Mouse (Mus musculus): ENCODE results near the gene Kif3c.
A peak's percentile ranks its signal among the peaks of the same experiment; 100 is the strongest.

Kif3c gene

GRCm38 (mm10) chr12:3364508-3365448 lies at the start of gene Kif3c:
Gene Kif3c, plus strand, starts transcription at chr12:3365132.
- H3K36me3 ChIP-seq (ENCODE audit: control insufficient read depth, insufficient read depth, low read length, poor library complexity, severe bottlenecking) = no peaks in the 10 kb centered on the region
- DNase-seq (ENCODE audit: low read depth, low spot score) = peak; percentile 64
- no peaks in the 10 kb centered on the region for H3K27me3 ChIP-seq (ENCODE audit: control insufficient read depth, insufficient read depth, low read length, poor library complexity, severe bottlenecking)

- Histone ChIP-seq H3K27me3 (ENCODE audit: control insufficient read depth, insufficient read depth, low read length, poor library complexity, severe bottlenecking) (no peaks in the 10 kb centered on the region), H3K36me3 (ENCODE audit: control insufficient read depth, insufficient read depth, low read length, poor library complexity, severe bottlenecking) (no peaks in the 10 kb centered on the region)
- no peak for DNase-seq (ENCODE audit: low read depth, low spot score)
Measured at GRCm38 (mm10) chr12:3316083-3316482, 48.8 kb upstream of the Kif3c start.

GRCm38 (mm10) chr12:3316937-3317336 lies 48.0 kb upstream of the Kif3c start:
- Histone ChIP-seq H3K36me3 (ENCODE audit: control insufficient read depth, insufficient read depth, low read length, poor library complexity, severe bottlenecking) (no peaks in the 10 kb centered on the region), H3K27me3 (ENCODE audit: control insufficient read depth, insufficient read depth, low read length, poor library complexity, severe bottlenecking) (no peaks in the 10 kb centered on the region)
- no peak for DNase-seq (ENCODE audit: low read depth, low spot score)

- DNase-seq (ENCODE audit: low read depth, low spot score) = no peak
- Histone ChIP-seq H3K27me3 (ENCODE audit: control insufficient read depth, insufficient read depth, low read length, poor library complexity, severe bottlenecking) (no peaks in the 10 kb centered on the region), H3K36me3 (ENCODE audit: control insufficient read depth, insufficient read depth, low read length, poor library complexity, severe bottlenecking) (no peaks in the 10 kb centered on the region)
Measured at GRCm38 (mm10) chr12:3319377-3319776, 45.6 kb upstream of the Kif3c start.

- DNase-seq (ENCODE audit: low read depth, low spot score) = no peak
- H3K36me3 ChIP-seq (ENCODE audit: control insufficient read depth, insufficient read depth, low read length, poor library complexity, severe bottlenecking) = no peaks in the 10 kb centered on the region
Measured at GRCm38 (mm10) chr12:3323241-3323640, 41.7 kb upstream of the Kif3c start.

GRCm38 (mm10) chr12:3325232-3325631 lies 39.7 kb upstream of the Kif3c start:
- H3K36me3 ChIP-seq (ENCODE audit: control insufficient read depth, insufficient read depth, low read length, poor library complexity, severe bottlenecking) = no peaks in the 10 kb centered on the region
- H3K27me3 ChIP-seq (ENCODE audit: control insufficient read depth, insufficient read depth, low read length, poor library complexity, severe bottlenecking) = no peaks in the 10 kb centered on the region
- DNase-seq (ENCODE audit: low read depth, low spot score) = no peak

More at GRCm38 (mm10) chr12:3323241-3323640, 41.7 kb upstream of the Kif3c start:
- H3K27me3 ChIP-seq (ENCODE audit: control insufficient read depth, insufficient read depth, low read length, poor library complexity, severe bottlenecking) = no peaks in the 10 kb centered on the region

GRCm38 (mm10) chr12:3329677-3330076 lies 35.3 kb upstream of the Kif3c start:
- no peaks in the 10 kb centered on the region for H3K36me3 ChIP-seq (ENCODE audit: control insufficient read depth, insufficient read depth, low read length, poor library complexity, severe bottlenecking)
- DNase-seq (ENCODE audit: low read depth, low spot score) = no peak
- no peaks in the 10 kb centered on the region for H3K27me3 ChIP-seq (ENCODE audit: control insufficient read depth, insufficient read depth, low read length, poor library complexity, severe bottlenecking)

- peak; percentile 78 for DNase-seq (ENCODE audit: low read depth, low spot score)
- no peaks in the 10 kb centered on the region for H3K27me3 ChIP-seq (ENCODE audit: control insufficient read depth, insufficient read depth, low read length, poor library complexity, severe bottlenecking)
Measured at GRCm38 (mm10) chr12:3338931-3339330, 26.0 kb upstream of the Kif3c start.

GRCm38 (mm10) chr12:3344155-3344554 lies 20.8 kb upstream of the Kif3c start:
- Histone ChIP-seq H3K27me3 (ENCODE audit: control insufficient read depth, insufficient read depth, low read length, poor library complexity, severe bottlenecking) (no peaks in the 10 kb centered on the region), H3K36me3 (ENCODE audit: control insufficient read depth, insufficient read depth, low read length, poor library complexity, severe bottlenecking) (no peaks in the 10 kb centered on the region)
- no peak for DNase-seq (ENCODE audit: low read depth, low spot score)

More at GRCm38 (mm10) chr12:3338931-3339330, 26.0 kb upstream of the Kif3c start:
- H3K36me3 ChIP-seq (ENCODE audit: control insufficient read depth, insufficient read depth, low read length, poor library complexity, severe bottlenecking) = no peaks in the 10 kb centered on the region

GRCm38 (mm10) chr12:3345038-3345437 lies 19.9 kb upstream of the Kif3c start:
- no peak for DNase-seq (ENCODE audit: low read depth, low spot score)
- H3K36me3 ChIP-seq (ENCODE audit: control insufficient read depth, insufficient read depth, low read length, poor library complexity, severe bottlenecking) = no peaks in the 10 kb centered on the region
- no peaks in the 10 kb centered on the region for H3K27me3 ChIP-seq (ENCODE audit: control insufficient read depth, insufficient read depth, low read length, poor library complexity, severe bottlenecking)

- DNase-seq (ENCODE audit: low read depth, low spot score) = no peak
- Histone ChIP-seq H3K36me3 (ENCODE audit: control insufficient read depth, insufficient read depth, low read length, poor library complexity, severe bottlenecking) (no peaks in the 10 kb centered on the region), H3K27me3 (ENCODE audit: control insufficient read depth, insufficient read depth, low read length, poor library complexity, severe bottlenecking) (no peaks in the 10 kb centered on the region)
Measured at GRCm38 (mm10) chr12:3347682-3348081, 17.2 kb upstream of the Kif3c start.

- DNase-seq (ENCODE audit: low read depth, low spot score) = peak; percentile 46
- Histone ChIP-seq H3K27me3 (ENCODE audit: control insufficient read depth, insufficient read depth, low read length, poor library complexity, severe bottlenecking) (no peaks in the 10 kb centered on the region), H3K36me3 (ENCODE audit: control insufficient read depth, insufficient read depth, low read length, poor library complexity, severe bottlenecking) (no peaks in the 10 kb centered on the region)
Measured at GRCm38 (mm10) chr12:3349387-3349786, 15.5 kb upstream of the Kif3c start.

GRCm38 (mm10) chr12:3350136-3350535 lies 14.8 kb upstream of the Kif3c start:
- no peak for DNase-seq (ENCODE audit: low read depth, low spot score)
- Histone ChIP-seq H3K27me3 (ENCODE audit: control insufficient read depth, insufficient read depth, low read length, poor library complexity, severe bottlenecking) (no peaks in the 10 kb centered on the region), H3K36me3 (ENCODE audit: control insufficient read depth, insufficient read depth, low read length, poor library complexity, severe bottlenecking) (no peaks in the 10 kb centered on the region)

- no peak for DNase-seq (ENCODE audit: low read depth, low spot score)
- no peaks in the 10 kb centered on the region for H3K27me3 ChIP-seq (ENCODE audit: control insufficient read depth, insufficient read depth, low read length, poor library complexity, severe bottlenecking)
- no peaks in the 10 kb centered on the region for H3K36me3 ChIP-seq (ENCODE audit: control insufficient read depth, insufficient read depth, low read length, poor library complexity, severe bottlenecking)
Measured at GRCm38 (mm10) chr12:3352216-3352615, 12.7 kb upstream of the Kif3c start.

- H3K27me3 ChIP-seq (ENCODE audit: control insufficient read depth, insufficient read depth, low read length, poor library complexity, severe bottlenecking) = no peaks in the 10 kb centered on the region
- DNase-seq (ENCODE audit: low read depth, low spot score) = peak; percentile 53
- H3K36me3 ChIP-seq (ENCODE audit: control insufficient read depth, insufficient read depth, low read length, poor library complexity, severe bottlenecking) = no peaks in the 10 kb centered on the region
Measured at GRCm38 (mm10) chr12:3355068-3355467, 9.9 kb upstream of the Kif3c start.

Measured in splenic B cell, adult 2 months (primary cell).